Mouse (Mus musculus): ENCODE data around the gene Tpgs1.

DNA sequence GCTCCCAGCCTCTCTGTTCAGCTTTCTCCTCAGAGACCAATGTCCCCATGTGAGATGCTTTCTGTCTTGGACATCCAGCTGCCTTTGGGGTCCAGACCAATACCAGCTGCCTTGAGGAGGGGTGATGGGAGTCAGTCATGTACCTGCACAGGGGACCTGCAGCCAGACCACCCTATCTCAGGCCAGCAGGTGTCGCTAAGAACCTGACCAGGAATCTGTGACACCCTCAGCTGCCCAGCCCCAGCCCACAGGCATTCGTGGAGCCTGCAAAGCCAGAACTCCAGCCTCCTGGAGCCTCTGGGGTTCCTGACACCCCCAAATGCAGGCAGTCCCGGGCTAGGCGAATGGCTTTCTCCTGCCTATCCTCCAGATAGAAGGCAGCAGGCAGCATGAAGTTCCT, 10.3 kb upstream of the Tpgs1 start:
- TF ChIP-seq POLR2A (IDR thresholded peaks at IDR 0.05; ENCODE audit: low read depth, low read length) (no peak), CTCF (conservative IDR thresholded peaks at IDR 0.05; ENCODE audit: insufficient read depth, insufficient read length, low read depth, low read length) (peak; percentile 32; the same call in 1 of the 2 replicates)

Measured in kidney, adult 2 months (tissue).